Mouse (Mus musculus): ENCODE measurements around the gene Ifnl2.

Gene Ifnl2

DNA sequence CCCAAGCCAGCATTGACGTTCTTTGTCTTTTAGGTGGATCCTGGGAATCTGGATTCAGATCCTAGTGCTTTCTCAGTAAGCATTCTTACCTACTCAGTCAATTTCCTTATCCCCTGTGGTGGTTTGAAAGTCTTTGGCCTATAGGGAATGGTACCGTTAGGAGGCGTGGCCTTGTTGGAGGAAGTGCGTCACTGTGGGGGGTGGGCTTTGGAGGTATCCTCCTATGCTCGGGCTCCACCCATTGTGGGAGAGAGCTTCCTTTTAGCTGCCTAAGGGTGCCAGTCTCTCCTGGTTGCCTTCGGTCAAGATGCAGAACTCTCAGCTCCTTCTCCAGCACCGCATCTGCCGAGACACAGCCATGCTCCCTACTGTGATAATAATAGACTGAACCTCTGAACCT is 17.9 kb downstream of the Ifnl2 start:
- DNase-seq (ENCODE audit: extremely low read depth, low read depth, low spot score), result no peak

DNA sequence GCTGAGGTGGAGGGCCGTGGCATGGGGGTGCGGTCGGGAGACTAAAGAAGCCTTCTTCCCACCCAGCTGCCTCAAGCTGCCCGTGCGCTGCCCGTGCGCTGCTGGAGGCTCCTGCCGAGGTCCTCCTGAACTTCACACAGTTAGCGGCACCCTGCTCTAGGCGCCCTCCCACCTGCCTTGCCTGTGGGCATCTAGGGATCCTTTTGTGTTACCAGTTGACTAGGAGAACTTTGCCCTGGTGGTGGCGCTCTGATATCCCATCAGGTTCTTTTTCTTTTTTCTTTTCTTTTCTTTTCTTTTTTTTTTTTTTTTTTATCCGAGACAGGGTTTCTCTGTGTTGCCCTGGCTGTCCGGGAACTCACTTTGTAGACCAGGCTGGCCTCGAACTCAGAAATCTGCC is 19.4 kb downstream of the Ifnl2 start:
- no peak for DNase-seq (ENCODE audit: extremely low read depth, low read depth, low spot score)

DNA sequence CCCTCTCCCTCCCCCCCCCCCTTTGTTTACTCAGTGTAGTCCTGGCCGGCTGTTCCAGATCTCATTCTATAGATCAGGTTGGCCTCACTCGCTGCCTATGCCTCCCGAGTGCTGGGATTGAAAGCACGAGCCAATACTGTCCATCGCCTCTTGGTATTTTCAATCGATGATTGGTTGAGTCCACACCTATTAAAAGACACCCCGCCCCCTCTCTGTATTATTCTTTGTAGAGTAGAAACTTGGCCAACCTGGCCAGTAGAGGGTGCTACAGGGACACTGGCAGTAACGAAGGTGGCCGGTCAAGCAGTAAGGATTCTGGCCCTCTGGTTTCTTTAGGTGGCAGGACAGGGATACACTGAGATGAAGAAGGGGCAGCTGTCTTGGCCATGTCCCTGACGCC is 19.8 kb downstream of the Ifnl2 start:
- DNase-seq (ENCODE audit: extremely low read depth, low read depth, low spot score), result peak; percentile 33

DNA sequence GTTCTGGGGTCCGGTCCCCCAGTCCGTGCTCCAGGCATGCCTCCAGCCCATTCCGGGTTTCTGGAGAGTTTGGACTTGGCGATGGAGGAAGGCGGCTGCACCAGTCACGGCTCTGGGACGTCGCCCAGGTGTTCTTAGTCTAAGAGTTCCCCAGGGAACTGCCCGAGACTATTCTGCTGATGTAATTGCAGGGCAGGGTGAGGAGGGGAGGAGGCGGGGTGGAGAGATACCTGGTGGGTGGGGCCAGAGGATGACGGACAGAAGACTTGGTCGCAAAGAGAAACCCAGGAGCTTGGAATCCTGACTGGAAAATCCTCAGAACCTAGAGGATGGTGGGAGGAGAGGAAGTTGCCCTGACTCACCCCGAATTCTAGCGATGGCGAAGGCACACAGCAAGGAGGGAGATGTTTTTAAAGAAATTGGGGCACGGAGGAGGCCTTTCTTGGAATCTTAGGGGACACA is 22.2 kb downstream of the Ifnl2 start:
- no peak for DNase-seq (ENCODE audit: extremely low read depth, low read depth, low spot score)

DNA sequence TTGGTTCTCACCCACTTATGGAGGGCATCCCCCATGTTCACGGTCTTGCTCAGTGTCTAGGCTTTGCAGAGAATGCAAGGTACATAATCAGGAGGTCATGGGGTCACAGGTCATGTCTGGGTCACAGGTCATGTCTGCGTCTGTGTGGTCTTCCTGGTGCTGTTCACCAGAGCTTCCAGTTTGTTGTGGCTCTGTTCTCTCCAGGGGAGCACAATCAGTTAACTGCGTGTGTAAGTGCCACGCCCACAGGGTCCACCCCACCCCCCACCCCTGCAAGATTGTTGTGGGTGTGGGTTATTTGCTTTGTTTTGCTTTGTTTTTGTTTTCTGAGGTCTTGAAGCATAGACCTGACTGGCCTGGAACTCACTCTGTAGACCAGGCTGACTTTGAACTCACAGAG is 26.1 kb downstream of the Ifnl2 start:
- no peak for DNase-seq (ENCODE audit: extremely low read depth, low read depth, low spot score)

DNA sequence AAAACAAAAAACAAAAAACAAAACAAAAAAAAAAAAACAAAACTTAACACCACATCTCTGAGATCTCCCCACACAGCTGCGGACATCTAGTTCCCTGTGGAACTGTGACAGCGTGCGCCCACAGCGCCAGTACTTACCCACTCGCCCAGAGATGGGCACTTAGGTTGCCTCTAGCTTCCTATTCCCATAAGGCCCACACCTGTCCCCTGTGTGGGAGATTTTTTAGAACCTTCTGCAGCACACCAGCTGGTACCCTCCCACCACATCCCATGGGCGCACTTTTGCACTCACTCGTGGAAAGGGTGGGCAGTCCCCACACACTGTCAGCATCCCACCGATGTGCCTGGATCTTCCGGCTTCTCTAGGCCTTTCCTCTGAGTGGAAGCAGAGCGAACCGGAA is 27.4 kb downstream of the Ifnl2 start:
- DNase-seq (ENCODE audit: extremely low read depth, low read depth, low spot score), result no peak

DNA sequence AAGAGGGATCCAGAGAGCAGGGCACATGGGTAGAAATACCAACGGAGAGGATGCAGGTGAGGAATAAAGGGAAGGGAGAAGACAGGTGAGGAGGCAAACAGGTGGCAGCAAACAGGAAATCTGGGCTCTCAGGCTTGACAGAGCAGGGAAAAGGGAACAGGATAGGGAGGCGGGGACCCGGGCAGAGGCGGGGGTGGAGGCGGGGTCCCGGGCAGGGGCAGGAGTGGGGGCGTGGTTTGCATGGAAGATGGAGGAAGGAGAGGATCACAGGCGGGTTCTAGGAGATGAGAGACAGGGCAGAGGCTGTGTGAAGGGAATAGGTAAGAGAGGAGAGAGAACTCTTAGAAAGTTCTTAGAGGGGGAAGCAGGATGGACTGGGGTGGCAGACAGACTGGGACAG is 31.4 kb downstream of the Ifnl2 start:
- no peak for DNase-seq (ENCODE audit: extremely low read depth, low read depth, low spot score)

DNA sequence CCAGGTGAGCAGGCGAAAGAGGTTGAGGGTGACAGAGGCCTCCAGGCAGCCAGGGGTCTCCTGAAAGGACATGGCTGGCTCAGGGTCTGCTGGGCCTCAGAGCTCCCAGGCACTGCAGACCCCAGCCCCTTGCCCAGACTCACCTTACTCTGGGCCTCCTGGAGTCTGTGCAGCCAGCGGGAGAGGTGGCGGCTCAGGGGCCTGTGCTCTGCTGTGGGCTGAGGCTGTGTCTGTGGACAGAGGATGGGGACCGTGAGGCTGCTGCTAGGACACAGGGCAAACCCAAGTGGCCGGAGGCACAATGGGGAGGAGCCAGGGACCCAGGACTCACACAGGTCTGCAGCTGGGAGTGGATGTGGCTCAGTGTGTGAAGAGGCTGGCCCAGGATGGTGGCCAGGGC is 32.9 kb downstream of the Ifnl2 start:
- no peak for DNase-seq (ENCODE audit: extremely low read depth, low read depth, low spot score)

DNA sequence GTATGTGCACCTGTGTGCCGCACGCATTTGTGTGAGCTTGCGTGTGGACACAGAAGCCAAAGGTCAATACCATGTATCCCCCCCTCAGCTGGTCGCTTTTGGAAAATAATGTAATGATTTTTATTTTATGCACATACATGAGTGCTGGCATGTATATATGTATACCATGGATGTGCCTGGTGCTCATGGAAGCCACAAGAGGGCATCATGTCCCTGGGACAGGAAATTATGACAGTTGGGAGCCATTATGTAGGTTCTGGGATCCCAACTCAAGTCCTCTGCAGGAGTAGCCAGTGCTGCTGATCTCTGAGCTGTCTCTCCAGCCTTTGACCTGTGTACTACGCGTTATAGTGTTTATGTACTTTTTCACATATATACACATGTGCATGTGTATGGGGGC is 34.1 kb downstream of the Ifnl2 start:
- DNase-seq (ENCODE audit: extremely low read depth, low read depth, low spot score), result no peak

DNA sequence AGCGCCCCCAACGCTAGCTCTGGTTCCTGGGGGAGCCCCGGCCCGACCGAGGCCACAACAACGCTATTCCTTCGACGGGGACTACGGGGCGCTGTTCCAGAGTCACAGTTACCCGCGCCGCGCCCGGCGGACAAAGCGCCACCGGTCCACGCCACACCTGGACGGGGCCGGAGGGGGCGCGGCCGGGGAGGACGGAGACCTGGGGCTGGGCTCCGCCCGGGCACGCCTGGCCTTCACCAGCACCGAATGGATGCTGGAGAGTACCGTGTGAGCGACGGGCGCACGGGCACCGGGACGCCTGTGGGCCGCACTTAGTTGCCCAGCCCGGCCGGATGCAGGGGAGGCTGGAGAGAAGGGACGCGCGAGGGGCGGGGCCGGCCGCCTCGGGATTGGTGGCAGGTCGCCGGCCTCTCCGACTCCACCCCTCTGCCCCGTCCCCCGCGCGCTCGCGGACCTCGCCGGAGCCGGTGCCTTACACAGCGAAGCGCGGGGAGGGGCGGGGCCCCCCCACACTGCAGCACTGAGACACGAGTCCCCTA is 43.0 kb downstream of the Ifnl2 start:
- no peak for DNase-seq (ENCODE audit: extremely low read depth, low read depth, low spot score)

DNA sequence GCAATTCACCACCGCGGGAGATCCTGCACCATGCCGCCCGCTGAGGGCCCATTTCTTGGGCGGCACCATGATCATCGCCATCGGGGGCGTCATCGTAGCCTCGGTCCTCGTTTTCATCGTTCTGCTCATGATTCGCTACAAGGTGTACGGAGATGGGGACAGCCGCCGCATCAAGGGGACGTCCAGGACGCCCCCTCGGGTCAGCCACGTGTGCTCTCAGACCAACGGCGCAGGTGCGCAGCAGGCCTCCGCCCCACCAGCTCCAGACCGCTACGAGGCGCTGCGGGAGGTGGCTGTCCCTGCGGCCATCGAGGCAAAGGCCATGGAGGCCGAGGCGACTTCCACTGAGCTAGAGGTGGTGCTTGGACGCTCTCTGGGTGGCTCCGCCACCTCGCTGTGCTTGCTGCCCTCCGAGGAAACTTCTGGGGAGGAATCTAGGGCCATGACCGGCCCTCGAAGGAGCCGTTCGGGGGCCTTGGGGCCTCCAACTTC is 43.5 kb downstream of the Ifnl2 start:
- DNase-seq (ENCODE audit: extremely low read depth, low read depth, low spot score), result no peak

DNA sequence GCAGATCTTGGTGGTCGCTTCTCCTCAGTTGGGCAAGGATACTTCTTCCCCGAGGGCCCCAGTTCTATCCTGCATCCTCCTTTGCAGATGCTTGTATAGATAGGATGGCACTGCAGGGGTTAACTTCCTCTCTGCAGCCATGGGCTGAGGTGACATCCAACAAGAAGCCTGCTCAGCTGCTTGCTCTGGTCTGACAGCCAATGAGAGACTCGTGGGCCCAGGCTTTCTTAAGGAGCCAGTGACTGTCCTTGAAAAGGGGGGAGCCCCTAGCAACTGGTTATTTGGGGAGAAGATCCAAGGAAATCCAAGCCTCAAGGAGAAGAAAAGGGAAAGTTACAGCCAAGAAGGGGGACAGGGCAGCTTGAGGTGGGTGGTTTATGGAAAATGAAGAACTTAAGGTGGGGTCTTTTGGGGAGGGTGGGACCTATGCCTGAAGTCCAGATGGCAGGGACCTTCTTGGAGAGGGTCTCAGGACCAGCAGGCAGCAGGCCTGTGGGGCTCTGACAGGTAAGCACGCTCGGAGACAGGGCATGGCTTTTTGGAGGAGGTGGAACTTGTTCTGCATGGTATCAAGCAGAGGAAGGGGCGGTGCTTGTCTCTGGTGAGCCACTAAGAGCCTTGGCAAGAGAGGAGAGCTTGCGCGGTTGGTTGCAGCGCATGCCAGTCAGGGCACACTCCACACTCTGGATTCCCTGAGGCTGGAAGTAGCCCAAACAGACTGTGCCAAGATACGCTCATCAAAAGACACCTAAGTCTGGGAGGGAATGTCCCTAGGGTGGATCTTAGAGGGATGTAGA is 45.6 kb downstream of the Ifnl2 start:
- peak; percentile 74 for DNase-seq (ENCODE audit: extremely low read depth, low read depth, low spot score)

DNA sequence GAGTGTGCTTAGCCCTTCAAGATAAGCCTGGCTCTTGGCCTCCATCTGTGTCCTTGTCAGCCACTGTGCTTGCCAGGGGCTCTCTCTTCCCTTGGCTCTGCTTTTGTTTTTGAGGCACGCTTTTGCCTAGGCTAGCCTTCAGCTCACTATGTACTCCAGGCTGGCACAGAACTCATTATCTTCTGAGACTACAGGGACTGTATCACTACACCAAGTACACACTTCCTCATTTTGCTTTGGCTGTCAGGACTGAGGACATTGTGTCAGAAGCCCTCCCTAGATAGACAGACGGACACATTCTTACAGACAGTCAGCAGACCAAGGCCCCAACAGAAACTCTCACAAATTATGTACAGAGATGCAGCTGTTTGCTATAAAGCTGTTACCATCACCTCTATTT is 47.5 kb downstream of the Ifnl2 start:
- no peak for DNase-seq (ENCODE audit: extremely low read depth, low read depth, low spot score)

DNA sequence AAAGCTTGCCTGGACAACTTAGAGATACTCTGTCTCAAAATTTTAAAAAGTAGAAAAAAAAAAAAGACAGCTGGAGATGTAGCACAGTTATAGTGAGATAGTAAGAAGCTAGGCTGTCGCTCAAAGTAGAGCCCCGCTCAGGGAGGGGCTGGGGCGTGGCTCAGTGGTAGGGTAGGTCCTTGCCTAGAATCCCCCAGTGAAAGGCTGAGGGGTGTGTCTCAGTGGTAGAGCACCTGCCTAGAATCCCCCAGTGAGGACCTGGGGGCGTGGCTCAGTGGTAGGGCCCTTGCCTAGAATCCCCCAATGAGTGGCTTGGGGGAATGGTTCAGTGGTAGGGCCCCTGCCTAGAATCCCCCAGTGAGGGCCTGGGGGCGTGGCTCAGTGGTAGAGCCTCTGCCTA is 49.9 kb downstream of the Ifnl2 start:
- no peak for DNase-seq (ENCODE audit: extremely low read depth, low read depth, low spot score)

Data from fat pad, adult 2 months (tissue).